Mouse (Mus musculus): Measurements from ENCODE around the gene Kcng1. TPM values are rescaled to one million over a fixed set of nuclear protein-coding genes. Genes with fewer than 3 reads are reported as not detected.

Kcng1 gene
- polyA plus RNA-seq, 1 experiment = not detected

- no peak overlapping the region for H3K27ac ChIP-seq (replicated peaks; ENCODE audit: low read depth, low read length)
Measured at GRCm38 (mm10) chr2:168285143-168285542, 3.6 kb upstream of the Kcng1 start.

DNA sequence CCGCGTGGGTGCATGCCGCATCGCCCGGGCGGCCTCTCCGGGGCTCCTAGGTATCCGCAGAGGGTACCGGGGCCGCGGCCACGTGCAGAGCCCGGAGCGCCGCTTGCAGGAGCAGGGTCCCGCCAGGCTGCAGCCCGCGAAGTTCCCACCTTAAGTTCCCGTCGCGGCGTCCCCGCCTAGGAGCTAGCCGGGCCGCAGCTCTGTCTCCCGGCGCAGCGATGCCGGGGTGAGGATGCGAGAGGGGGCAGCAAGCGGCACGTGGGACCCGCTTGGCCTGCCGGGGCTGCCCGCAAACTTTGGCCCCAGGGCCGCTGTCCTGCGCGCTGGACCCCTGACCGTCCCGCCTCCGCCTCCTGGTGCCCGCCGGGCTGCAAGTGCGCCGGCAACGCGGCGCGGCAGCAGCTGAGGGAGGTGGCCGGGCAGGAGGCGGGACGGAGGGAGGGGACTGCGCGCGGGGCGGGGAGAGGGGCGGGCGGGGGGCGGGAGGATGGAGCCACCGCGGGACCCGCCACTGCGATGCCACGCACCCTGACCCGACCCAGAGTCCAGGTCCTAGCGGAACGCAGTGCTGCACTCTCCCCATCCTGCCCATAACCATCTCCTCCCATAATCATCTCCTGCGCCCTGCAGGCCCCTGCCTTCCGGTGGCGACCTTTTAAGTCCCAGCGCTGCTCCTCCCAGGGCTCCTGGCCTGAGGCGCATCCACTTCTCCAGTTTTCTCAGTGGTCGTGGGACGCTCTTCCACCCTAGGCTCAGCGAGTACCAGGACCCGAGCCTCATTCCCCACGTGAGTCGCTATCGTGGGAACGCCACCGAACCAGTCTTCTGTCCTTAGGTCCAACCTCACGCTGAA lies 581 bp downstream of the Kcng1 start:
- peak overlapping the region; percentile 45 for H3K4me3 ChIP-seq (ENCODE audit: insufficient read depth, low read depth, low read length)
- no peaks in the 10 kb centered on the region for H3K4me1 ChIP-seq (ENCODE audit: control insufficient read depth, insufficient read depth, insufficient read length, low read length)
- no peak overlapping the region for H3K27ac ChIP-seq (replicated peaks; ENCODE audit: low read depth, low read length)

More at GRCm38 (mm10) chr2:168285143-168285542, 3.6 kb upstream of the Kcng1 start:
- H3K4me3 ChIP-seq (ENCODE audit: insufficient read depth, low read depth, low read length) = no peak overlapping the region
- no peaks in the 10 kb centered on the region for H3K4me1 ChIP-seq (ENCODE audit: control insufficient read depth, insufficient read depth, insufficient read length, low read length)

GRCm38 (mm10) chr2:168274374-168274935 lies 7.1 kb downstream of the Kcng1 start:
- H3K4me3 ChIP-seq (ENCODE audit: insufficient read depth, low read depth, low read length) = no peak overlapping the region
- no peak overlapping the region for H3K27ac ChIP-seq (replicated peaks; ENCODE audit: low read depth, low read length)
- H3K4me1 ChIP-seq (ENCODE audit: control insufficient read depth, insufficient read depth, insufficient read length, low read length) = no peaks in the 10 kb centered on the region

- Histone ChIP-seq H3K4me3 (ENCODE audit: insufficient read depth, low read depth, low read length) (no peak overlapping the region), H3K4me1 (ENCODE audit: control insufficient read depth, insufficient read depth, insufficient read length, low read length) (no peaks in the 10 kb centered on the region), H3K27ac (replicated peaks; ENCODE audit: low read depth, low read length) (no peak overlapping the region)
Measured at GRCm38 (mm10) chr2:168273387-168273786, 8.1 kb downstream of the Kcng1 start.

- H3K27ac ChIP-seq (replicated peaks; ENCODE audit: low read depth, low read length) = no peak overlapping the region
- H3K4me1 ChIP-seq (ENCODE audit: control insufficient read depth, insufficient read depth, insufficient read length, low read length) = no peaks in the 10 kb centered on the region
- no peak overlapping the region for H3K4me3 ChIP-seq (ENCODE audit: insufficient read depth, low read depth, low read length)
Measured at GRCm38 (mm10) chr2:168268033-168268432, 13.5 kb downstream of the Kcng1 start.

DNA sequence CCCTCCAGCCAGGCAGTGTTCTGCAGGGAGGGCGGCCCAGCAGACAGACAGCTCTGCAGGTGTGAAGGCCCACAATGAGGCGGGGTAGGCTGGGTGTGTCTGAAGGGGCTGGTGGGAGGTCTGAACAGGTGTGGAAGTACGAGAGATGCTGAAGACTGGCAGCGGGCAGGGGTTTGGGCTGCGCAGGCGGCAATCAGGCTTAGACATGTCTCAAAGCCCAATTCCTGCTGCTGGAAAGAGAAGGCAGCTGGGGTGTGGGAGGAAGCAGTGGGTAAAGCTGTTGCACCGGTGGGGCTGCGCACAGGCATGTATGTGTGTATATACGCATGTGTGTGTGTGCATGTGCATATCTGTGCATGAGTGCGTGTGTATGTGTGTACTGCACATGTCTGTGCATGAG lies 20.6 kb downstream of the Kcng1 start:
- Histone ChIP-seq H3K4me1 (ENCODE audit: control insufficient read depth, insufficient read depth, insufficient read length, low read length) (no peaks in the 10 kb centered on the region), H3K4me3 (ENCODE audit: insufficient read depth, low read depth, low read length) (no peak overlapping the region), H3K27ac (replicated peaks; ENCODE audit: low read depth, low read length) (no peak overlapping the region)

GRCm38 (mm10) chr2:168260124-168260523 lies 21.4 kb downstream of the Kcng1 start:
- Histone ChIP-seq H3K4me1 (ENCODE audit: control insufficient read depth, insufficient read depth, insufficient read length, low read length) (no peaks in the 10 kb centered on the region), H3K27ac (replicated peaks; ENCODE audit: low read depth, low read length) (no peak overlapping the region), H3K4me3 (ENCODE audit: insufficient read depth, low read depth, low read length) (no peak overlapping the region)

GRCm38 (mm10) chr2:168259046-168259445 lies 22.5 kb downstream of the Kcng1 start:
- H3K4me1 ChIP-seq (ENCODE audit: control insufficient read depth, insufficient read depth, insufficient read length, low read length) = no peaks in the 10 kb centered on the region
- H3K27ac ChIP-seq (replicated peaks; ENCODE audit: low read depth, low read length) = no peak overlapping the region
- no peak overlapping the region for H3K4me3 ChIP-seq (ENCODE audit: insufficient read depth, low read depth, low read length)

DNA sequence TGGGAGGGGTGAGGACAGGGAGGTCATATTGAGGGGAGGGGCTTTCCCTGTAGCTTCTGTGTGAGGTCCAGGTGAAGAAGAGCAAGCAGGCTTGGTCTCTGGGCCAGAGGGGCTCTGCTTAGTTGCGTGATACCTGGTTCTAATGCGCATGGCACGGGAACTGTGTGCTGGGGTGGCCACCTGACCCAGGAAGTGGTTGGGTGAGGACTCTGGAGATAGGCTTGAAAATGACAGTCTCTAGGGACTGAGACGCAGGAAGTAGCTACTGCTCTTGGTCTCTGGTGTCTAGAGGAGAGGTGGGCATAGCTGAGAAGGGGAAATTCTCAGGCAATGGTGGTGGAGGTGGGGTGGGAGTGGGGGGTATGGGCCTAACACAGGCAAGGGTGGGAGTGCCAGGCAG lies 24.3 kb downstream of the Kcng1 start:
- no peak overlapping the region for H3K4me3 ChIP-seq (ENCODE audit: insufficient read depth, low read depth, low read length)
- no peak overlapping the region for H3K27ac ChIP-seq (replicated peaks; ENCODE audit: low read depth, low read length)
- H3K4me1 ChIP-seq (ENCODE audit: control insufficient read depth, insufficient read depth, insufficient read length, low read length) = no peaks in the 10 kb centered on the region

GRCm38 (mm10) chr2:168256506-168256905 lies 25.0 kb downstream of the Kcng1 start:
- Histone ChIP-seq H3K4me3 (ENCODE audit: insufficient read depth, low read depth, low read length) (no peak overlapping the region), H3K4me1 (ENCODE audit: control insufficient read depth, insufficient read depth, insufficient read length, low read length) (no peaks in the 10 kb centered on the region), H3K27ac (replicated peaks; ENCODE audit: low read depth, low read length) (no peak overlapping the region)

DNA sequence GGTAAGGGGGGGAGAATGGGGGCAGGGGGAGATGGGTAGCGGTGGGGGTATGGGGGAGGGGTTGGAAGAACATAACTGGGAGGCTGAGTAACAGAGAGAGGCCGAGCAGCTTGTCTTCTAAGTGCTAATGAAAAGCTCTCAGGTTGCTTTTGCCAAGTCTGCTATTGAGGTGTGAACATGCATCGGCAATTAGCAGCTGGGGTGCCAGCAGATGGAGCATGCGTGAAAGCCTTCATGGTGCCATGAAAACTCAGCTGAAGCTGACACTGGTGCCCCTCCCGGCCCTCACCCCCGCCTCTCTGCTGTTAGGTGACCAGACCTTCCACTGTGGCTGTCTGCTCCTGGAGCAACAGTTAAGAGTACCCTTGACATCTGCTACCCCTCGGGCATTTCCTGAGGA lies 27.7 kb downstream of the Kcng1 start:
- no peak overlapping the region for H3K27ac ChIP-seq (replicated peaks; ENCODE audit: low read depth, low read length)
- no peaks in the 10 kb centered on the region for H3K4me1 ChIP-seq (ENCODE audit: control insufficient read depth, insufficient read depth, insufficient read length, low read length)
- no peak overlapping the region for H3K4me3 ChIP-seq (ENCODE audit: insufficient read depth, low read depth, low read length)

DNA sequence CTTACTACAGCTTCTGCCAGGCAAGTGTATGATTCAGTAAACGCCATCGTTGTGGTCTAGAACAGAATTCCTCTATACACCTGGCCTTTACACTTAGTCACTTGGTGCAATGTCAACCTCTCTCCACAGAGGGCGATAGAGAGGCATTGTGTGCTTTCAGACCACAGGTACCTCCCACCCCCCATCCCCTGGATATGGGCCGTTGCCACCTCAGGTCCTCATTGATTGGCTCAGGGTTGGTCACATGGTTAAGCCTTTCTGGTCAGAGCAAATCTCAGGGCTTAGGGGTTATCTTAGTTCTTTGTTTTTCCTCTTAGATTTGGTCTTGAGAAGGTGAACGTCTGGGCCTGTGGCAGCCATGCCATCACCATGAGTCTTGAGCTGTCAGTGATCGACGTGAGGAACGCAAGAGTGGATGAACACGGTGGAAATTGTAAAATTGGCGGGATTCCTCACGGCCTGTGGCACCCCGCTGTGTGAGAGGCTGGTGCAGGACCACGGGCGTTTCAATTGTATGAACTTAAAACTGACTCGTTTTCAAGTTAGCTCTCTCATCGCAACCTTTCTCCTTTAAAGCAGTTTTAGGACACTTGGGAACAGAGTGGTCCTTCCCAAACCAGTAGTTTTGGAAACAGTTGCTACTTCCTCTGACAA lies 28.8 kb downstream of the Kcng1 start:
- no peaks in the 10 kb centered on the region for H3K4me1 ChIP-seq (ENCODE audit: control insufficient read depth, insufficient read depth, insufficient read length, low read length)
- H3K27ac ChIP-seq (replicated peaks; ENCODE audit: low read depth, low read length) = no peak overlapping the region
- no peak overlapping the region for H3K4me3 ChIP-seq (ENCODE audit: insufficient read depth, low read depth, low read length)

GRCm38 (mm10) chr2:168250270-168250669 lies 31.3 kb downstream of the Kcng1 start:
- H3K27ac ChIP-seq (replicated peaks; ENCODE audit: low read depth, low read length) = no peak overlapping the region
- no peak overlapping the region for H3K4me3 ChIP-seq (ENCODE audit: insufficient read depth, low read depth, low read length)
- no peaks in the 10 kb centered on the region for H3K4me1 ChIP-seq (ENCODE audit: control insufficient read depth, insufficient read depth, insufficient read length, low read length)

GRCm38 (mm10) chr2:168248856-168249245 lies 32.7 kb downstream of the Kcng1 start:
- H3K4me1 ChIP-seq (ENCODE audit: control insufficient read depth, insufficient read depth, insufficient read length, low read length) = no peaks in the 10 kb centered on the region
- no peak overlapping the region for H3K27ac ChIP-seq (replicated peaks; ENCODE audit: low read depth, low read length)
- H3K4me3 ChIP-seq (ENCODE audit: insufficient read depth, low read depth, low read length) = no peak overlapping the region

DNA sequence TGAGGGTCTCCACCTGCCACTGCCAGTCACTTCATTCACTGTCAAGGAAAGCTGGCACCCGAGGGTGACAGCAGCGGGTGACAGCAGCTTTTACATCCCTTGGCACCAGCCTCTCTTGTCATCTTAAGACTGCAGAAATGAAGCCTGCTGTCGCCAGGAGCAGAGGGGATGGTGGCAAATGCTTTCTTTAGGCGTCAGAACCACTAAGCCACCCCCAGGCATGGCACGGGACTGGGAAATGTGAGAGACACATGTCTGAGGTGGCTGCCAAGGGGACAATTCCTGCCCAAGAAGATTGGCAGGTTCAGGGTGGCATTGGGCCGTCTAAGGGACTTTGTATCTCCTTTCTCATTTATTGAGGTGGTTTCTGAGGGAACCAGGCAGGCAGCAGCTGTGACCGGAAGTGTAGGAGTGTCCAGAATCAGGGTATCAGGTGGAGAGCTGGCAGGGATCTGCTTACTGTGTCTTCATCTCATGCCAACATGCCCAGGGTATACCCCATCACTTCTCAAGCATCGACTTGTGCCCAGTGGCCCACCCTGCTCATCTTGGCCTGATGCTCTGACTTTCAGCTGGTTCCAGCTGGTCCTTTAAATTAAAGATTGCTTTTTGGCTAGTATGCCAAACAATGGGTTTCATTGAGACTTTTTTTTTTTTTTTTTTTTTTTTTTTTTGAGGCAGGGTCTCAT lies 33.2 kb downstream of the Kcng1 start:
- no peak overlapping the region for H3K27ac ChIP-seq (replicated peaks; ENCODE audit: low read depth, low read length)
- H3K4me3 ChIP-seq (ENCODE audit: insufficient read depth, low read depth, low read length) = no peak overlapping the region
- no peaks in the 10 kb centered on the region for H3K4me1 ChIP-seq (ENCODE audit: control insufficient read depth, insufficient read depth, insufficient read length, low read length)

Data from brown adipose tissue, adult 24 weeks (tissue).